Mouse (Mus musculus): ENCODE measurements around the gene Prkaa2.
"Not testable (repeated sequence)": the region's sequence is repeated elsewhere in the genome, so short reads cannot be mapped to it uniquely, and the experiment has no call there.

Gene Prkaa2

DNA sequence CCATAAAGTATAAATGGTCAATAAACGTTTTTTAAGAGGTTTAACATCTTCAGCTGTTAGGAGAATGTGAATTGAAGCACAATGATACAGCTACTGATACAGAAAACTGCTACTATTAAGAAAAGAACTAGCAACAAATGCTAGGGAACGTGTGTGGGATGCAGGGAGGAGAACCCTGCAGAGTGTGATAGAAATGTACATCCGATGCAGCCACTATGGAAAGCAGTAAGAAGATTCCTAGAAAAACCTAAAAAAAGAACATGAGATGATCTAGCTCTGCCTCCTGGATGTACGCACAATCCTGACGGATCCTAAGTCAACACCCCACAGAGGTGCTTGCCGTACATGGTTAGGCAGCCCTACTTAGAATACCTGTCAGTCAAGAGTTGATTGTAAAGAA, 82.4 kb downstream of the Prkaa2 start:
- no peak for DNase-seq (ENCODE audit: extremely low spot score, low spot score)

DNA sequence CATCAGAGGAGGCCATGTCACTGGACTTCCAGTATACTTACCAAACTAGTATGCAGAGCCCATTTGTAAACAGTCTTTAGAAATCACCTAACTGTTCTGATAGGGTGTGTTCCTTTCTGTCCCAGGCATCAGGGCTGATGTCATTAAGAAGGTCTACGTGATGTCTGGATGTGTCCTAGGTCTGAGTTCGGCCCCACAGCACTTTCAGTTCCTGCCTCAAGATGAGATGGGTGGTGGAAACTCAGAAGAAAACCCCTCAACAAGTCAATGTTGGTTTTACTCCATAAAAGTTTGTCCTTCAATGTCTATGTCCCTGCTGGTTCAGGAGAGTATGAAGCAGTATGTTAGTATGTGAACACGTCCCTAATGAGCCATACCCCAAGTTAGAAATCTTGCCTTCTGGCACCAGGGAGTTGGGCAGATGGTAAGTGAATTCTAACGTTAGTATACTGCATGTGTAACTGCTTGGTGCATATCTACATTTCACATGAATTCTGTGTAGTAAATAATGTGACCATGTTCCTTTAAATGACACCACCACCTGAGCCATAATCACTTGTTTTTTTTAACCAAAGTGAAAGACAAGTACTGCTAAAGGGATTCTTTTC, 93.6 kb downstream of the Prkaa2 start:
- DNase-seq (ENCODE audit: extremely low spot score, low spot score) = no peak

DNA sequence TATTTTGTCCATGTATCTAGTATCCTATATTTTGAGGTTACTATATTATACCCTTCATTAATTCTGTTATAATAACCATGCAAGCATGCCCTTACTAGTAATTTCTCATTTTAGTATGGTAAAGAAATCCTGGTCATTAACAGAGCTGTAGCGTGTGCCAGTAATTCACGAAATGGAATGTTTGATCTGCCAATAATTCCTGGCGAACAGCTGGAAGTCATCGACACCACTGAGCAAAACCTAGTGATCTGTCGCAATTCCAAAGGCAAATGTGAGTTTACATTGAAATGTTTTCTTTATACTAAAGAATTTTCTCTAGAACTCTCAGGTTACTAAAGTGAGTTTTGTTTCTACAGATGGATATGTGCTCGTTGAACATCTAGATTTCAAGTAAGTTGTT, 94.2 kb downstream of the Prkaa2 start:
- no peak for DNase-seq (ENCODE audit: extremely low spot score, low spot score)

DNA sequence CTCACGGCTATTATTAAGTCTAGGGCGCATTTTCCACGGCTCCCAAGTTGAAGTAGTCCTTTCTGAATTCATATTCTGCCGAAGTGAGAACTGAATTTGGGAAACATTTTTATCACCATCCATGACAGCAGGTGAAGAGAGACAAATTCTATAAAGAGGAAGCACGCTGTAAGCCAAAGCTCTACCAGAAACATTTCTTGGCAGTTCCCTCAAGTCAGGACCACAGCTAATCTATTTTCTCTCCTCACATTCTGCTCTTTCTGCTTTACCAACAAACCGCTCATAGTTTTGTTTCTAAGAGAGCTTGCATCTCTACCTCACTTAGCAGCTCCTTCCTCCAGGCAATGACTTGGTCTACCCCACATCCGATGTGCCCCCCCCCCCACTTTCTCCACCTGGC, 96.0 kb downstream of the Prkaa2 start:
- DNase-seq (ENCODE audit: extremely low spot score, low spot score) = no peak

DNA sequence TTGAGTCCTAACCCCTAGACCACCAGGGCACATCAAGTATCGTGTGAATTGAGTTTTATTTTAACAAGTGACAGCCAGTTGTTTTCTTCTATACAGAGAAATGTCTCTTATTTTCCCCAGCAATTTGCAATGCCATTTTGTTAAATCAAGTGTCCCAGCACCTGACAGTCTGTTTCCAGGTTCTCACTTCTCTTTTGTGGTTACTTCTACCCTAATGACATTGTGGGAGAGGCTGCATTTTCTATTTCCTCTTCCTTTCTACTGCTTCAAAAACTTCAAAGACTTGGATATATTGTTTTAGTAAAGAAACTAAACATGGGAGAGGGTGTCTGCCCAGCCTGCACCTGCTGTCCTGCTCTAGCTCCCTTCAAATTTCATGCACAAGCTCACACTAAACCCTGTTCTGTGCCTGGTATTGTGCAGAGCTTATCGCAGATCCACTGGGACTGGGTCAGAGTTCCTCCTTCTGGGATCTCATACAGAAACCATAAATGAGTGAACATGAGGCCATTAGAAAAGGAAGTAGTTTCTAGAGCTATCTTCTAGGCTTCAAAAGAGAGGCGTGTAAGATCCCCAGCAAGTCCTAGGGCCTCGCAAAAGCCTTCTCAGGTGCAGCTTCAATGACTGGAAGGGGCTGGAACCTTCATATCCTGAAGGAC, 102.2 kb downstream of the Prkaa2 start:
- no peak for DNase-seq (ENCODE audit: extremely low spot score, low spot score)

DNA sequence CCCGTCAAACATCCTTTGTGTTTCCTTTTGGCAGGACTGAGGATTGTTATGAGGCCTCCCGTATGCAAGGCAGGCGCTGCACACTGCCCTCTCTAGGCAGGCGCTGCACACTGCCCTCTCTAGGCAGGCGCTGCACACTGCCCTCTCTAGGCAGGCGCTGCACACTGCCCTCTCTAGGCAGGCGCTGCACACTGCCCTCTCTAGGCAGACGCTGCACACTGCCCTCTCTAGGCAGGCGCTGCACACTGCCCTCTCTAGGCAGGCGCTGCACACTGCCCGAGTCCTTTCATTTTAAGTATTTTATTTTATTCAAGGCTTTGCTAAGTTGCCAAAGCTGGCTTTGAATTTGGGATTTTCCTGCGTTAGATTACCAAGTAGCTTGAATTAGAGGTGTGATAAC, 105.0 kb downstream of the Prkaa2 start:
- not testable (repeated sequence) for DNase-seq (ENCODE audit: extremely low spot score, low spot score)

DNA sequence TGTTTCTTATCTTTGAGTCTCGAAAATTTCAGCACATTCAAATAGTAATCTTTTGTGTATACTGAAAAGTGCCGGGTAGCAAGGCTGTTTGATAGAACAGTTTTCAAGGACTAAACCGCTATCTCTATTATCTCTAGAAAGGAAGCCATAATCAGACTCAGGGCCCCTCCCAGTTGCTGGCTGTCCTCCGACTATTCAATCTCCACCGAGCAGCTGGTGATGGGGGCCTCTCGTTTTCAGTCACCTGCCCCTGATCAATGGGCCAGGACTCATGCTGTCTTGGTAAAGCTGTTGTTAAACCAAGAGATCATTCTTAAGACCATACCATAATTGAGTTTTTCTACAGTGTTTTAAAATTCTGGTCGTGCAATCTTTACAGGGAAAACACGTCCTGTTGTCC, 105.6 kb downstream of the Prkaa2 start:
- no peak for DNase-seq (ENCODE audit: extremely low spot score, low spot score)

DNA sequence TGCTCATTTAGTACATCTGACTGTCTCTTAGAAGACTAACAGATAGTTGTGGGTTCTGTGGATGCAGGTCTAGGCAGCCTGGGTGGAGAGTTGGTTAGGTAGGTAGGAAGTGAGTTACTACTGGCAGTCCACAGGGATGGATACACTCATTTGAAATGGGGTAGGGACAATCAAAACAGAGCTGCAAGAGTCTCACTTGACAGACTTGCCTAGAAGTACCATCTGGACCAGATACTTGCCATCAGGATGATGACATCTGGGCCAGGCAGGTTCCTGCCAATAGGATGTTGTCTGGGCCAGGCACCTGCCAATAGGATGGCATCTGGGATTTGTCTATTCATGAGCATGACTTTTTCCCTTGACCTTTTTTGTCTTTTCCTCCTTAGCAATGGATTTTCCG, 108.0 kb downstream of the Prkaa2 start:
- DNase-seq (ENCODE audit: extremely low spot score, low spot score) = no peak

DNA sequence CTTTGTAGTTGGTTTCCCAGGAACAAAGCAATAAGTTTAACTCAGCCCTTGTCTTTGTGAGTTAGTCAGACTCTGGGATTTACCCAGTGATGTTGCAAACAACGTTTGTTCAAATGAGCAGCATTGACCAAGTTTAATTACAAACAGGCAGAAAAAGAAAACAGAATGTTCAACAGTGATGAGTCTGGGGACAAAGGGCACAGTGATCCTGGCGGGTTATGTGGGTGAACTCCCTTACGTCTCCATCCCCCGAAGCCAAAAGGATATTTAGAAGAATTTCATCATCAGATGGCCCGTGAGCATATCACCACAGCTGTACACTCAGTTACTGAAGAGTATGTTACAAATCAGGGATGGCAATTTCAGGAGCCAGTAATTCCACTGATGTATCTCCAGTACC, 110.0 kb downstream of the Prkaa2 start:
- no peak for DNase-seq (ENCODE audit: extremely low spot score, low spot score)

DNA sequence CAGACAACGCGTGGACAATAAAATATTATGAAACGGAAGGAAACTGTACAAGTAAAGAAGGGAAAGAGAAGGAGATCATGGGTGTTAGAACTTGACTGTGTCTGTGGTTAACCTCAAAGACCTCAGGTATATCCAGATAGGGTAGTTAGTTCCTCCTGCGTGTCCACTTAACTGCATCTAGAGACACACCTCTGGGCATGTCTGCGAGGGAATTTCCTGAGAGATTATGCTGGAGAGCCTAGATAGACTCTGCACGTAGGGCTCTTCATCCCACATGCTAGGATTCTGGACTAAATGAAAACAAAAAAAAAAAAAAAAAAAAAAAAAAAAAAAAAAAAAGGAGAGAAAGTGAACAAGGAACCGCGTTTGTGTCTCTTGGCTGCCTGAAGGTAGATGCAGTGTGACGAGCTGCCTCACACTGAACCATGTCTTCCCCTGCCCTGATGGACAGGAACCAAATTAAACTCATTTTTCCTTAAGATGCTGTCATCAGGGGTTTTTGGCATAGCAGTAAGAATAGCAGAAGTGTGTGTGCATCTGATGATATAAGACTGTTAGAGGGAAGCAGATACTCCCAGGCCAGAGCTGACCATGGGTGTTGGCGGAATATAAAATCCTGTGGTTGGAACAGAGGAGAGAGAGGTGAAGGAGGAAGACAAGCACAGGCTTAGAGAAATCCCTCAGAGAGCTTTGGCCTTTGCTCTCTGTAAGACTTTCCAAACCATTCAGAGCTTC, 116.4 kb downstream of the Prkaa2 start:
- no peak for DNase-seq (ENCODE audit: extremely low spot score, low spot score)

DNA sequence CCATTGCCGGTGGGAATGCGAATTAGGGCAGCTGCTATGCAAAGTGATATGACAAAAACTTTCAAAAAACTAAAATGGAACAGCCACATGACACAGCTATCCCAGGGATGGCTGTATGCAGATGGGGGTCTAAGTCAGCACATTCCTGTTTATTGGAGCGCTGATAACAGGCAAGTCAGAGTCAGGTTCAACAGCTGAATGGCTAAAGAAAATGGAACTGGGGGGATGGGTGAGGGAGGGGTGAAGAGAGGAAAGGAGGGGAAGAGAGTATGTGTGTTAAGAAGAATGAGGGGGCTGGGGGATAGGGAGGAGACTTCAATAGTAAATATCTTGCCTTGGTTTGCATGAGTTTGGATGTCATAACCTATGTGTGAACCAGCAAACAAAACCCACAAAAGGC, 117.4 kb downstream of the Prkaa2 start:
- no peak for DNase-seq (ENCODE audit: extremely low spot score, low spot score)

DNA sequence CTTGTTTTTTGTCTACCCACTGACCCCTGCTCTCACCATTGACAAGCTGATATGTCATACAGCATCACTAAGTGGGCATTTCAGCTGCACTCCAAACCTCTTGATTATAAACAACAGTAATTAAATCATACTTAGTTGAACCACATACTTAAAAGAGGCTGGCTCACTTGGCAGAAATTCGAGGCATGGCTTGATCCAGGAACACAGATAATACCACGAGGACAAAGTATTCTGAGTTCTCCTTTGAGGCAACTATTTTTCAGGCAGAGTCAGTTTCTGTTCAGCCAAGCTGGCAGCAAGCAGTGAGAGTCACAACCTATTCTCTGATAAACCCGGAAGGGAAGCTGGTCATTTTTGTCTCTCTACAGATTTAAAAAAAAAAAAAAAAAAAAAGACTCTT, 119.0 kb downstream of the Prkaa2 start:
- no peak for DNase-seq (ENCODE audit: extremely low spot score, low spot score)

DNA sequence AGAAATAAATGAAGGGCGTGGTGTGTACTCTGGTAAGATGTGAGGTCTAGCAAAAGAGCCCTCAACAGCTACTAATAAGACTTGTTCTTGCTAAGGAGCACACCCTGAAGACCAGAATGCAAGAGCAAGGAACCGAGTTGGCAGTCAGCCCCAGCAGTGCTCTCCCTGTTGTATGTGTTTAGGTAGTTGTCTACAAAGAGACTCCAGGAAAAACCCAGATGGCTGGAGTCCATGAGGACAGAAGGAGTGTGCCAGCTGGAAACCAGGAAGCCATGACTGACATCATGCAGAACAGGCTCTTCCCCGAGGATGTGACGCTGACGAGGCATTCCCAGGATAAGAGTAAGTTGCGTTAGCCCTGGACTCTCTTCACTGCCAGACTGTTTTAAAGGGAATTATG, 119.7 kb downstream of the Prkaa2 start:
- no peak for DNase-seq (ENCODE audit: extremely low spot score, low spot score)

DNA sequence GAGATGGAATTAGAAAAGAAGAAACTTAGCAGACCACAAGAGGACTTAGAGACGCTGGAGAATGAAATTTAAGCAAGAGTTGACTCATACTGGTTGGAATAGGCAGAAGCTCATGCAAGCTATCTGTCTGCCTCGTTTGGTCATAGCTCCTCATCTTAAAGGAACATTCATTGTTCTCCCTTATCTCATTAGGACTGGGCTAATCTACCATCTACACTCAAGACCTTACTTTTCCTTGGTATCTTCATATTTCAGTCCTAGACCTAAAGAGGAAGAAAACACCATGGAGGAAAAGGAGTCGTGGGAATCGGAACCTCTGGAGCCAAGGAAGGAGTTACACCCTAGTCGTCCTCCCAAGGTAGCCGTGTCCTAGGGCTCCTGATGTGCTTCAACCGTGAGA, 121.0 kb downstream of the Prkaa2 start:
- no peak for DNase-seq (ENCODE audit: extremely low spot score, low spot score)

DNA sequence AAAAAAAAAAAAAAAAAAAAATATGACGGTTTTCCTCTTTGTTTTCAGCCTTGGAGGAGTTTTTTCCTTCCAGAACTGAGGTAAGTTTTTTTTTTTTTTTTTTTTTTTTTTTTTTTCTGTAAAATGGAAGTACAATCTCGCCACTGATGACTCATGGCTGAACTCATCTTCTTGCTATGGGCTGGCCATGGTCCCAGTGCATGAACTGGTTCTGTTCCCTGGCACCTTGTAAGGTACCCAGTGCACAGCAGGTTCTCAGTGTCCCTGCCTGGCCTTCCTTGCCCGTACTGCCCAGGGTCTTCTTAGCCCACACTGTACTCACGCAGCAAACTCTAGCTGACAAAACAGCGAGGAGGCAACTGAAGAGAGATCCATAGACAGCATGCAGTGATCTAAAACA, 121.6 kb downstream of the Prkaa2 start:
- DNase-seq (ENCODE audit: extremely low spot score, low spot score) = no peak

DNA sequence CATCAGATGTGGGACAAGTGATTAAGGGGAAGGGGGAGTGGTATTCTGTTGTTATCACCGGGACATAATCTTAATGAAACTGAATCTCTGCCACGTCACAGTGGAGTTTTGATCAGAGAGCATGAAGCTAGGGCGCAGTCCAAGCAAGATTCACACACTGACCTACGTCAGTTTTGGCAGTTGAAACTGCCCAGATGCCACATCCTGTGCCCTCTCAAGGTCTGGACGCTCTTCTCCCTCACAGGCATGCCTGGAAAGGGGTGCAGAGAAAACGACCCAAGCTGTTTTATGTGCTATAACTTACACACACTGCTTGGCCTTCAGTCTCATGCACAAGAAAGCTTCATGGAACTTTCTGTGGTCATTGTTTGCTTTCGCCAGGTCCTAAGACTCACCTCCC, 122.1 kb downstream of the Prkaa2 start:
- no peak for DNase-seq (ENCODE audit: extremely low spot score, low spot score)

DNA sequence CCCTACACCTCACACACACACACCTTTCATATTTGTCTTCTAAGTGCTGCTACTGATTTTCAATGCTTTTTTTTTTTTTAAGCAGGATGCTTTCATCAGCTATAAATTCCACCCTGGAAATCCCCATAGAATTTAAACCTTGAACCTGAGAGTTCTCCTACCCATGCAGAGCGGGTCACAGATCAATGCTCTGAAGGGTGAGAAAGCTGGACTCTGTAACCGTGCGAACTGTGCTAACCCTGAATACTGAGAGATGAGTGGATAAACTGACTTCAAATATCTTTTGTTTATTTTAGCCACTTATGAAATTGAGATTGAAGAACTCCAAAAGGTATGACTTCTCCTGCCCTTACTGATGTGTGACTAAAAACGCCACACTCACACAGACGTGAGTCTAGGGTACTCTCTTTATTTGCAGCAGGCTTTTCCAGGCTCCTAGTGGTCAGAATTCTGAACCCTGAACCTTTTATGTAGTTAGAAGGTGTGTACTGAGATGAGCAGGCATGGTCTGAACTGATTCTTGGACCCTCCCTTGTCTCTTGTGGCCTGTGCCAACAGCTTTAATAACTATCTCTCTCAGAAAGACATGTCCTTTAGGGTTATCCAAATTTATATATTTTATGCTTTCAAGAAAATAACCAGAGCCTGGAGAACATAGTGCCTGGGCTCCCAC, 123.6 kb downstream of the Prkaa2 start:
- DNase-seq (ENCODE audit: extremely low spot score, low spot score) = no peak

Data from neural tube, embryonic 10.5 days (tissue).